Mouse (Mus musculus) olfactory bulb, adult 2 months (tissue): ENCODE results near the gene Cela3b.

Experiments
- CTCF ChIP-seq: fragments of 200-500 bp; IDR thresholded peaks from 2 replicates; pipeline ENCODE4 v1.5.1; 2012; ENCODE audit warnings: low read depth, mild to moderate bottlenecking, low read length, moderate library complexity; ENCODE audit not compliant: insufficient read depth
- POLR2A ChIP-seq: fragments of 200-500 bp; IDR thresholded peaks from 2 replicates; pipeline ENCODE4 v1.6.1; 2012; ENCODE audit warnings: mild to moderate bottlenecking, low read depth, low read length, moderate library complexity; ENCODE audit not compliant: insufficient read depth

DNA sequence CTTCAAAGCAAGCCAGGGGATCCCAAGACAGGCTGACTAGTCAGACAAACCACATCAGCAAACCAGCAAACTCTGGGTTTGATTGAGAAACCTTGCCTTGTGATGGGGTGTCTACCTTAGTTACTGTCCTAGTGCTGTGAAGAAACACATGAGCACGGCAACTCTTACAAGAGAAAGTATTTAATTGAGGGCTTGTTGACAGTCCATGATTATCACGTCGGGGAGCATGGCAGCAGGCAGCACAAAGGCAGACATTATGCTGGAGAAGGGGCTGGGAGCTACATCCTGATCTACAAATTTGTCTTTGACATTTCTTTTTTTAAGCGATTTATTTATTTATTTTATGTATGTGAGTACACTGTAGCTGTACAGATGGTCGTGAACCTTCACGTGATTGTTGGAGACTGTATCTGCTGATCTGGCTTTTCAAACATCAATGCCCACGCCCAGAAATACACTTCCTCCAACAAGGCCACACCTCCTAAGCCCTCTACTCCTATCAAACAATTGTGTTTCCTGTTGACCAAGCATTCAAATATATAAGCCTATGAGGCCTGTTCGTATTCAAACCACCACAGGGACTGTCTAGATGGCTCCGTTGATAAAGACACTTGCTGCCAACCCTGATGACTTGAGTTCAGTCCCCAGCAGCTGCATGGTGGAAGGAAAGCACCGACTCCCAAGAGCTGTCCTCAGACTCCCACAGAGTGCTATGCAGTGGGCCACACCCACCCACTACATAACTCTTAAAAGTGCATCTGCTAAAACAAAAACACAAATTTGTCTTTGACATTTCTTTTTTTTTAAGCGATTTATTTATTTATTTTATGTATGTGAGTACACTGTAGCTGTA is 12.4 kb downstream of the Cela3b start:
- no peak for TF ChIP-seq CTCF
- no peak for TF ChIP-seq POLR2A
